Mouse (Mus musculus): Measurements from ENCODE around the gene Pip4k2a. TPM values are rescaled to one million over a fixed set of nuclear protein-coding genes. Genes with fewer than 3 reads are reported as not detected.
A peak's percentile ranks its signal among the peaks of the same experiment; 100 is the strongest.
"Not testable (repeated sequence)": the region's sequence is repeated elsewhere in the genome, so short reads cannot be mapped to it uniquely, and the experiment has no call there.

The Pip4k2a gene
- total RNA-seq, 4 experiments from 2014 or later: 60.6 to 67.9 (median 63.7) TPM

DNA sequence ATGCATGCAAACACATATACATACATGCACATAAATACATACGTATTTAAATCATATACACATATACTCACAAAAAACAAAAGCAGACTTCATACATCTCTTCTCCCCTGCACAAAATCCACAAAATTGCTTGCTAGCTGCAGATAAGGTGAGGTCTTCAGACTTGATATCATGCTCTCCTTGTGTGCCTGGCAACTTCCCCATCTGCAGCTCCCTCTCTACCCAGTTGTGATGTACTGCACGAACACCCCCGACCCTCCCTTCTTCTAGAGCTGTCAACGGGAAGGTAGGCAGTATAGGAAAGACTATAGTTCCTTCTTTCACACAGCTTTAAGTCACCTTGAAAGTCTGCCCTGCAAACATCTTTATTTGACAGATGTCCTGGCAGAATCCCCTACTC is 96.8 kb downstream of the Pip4k2a start:
- DNase-seq (ENCODE audit: low spot score in 2 of 2): no peak

DNA sequence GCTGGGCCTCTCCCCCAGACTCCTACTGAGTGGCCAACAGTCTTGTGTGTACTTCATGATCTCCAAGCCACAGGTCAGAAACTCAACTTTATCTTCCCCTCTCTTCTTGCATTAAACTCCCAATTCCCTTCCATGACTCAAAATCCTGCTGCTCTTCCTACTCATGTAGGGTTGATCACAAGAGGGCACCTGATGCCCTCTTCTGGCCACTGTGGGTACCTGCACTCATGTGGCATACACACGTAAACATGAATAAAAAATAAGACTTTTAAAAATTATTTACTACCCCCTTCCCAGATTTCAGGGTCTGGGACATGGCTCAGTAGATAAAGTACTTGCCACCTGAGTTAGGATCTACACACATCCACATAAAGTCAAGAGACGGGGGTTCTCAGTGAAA is 97.3 kb downstream of the Pip4k2a start:
- DNase-seq (ENCODE audit: low spot score in 2 of 2): no peak

GRCm38 (mm10) chr2:18897742-18898256 is 100.1 kb downstream of the Pip4k2a start:
- no peak for DNase-seq (ENCODE audit: low spot score in 2 of 2)

- DNase-seq (ENCODE audit: low spot score in 2 of 2): no peak
These were observed 101.9 kb downstream of the Pip4k2a start for GRCm38 (mm10) chr2:18896015-18896414.

DNA sequence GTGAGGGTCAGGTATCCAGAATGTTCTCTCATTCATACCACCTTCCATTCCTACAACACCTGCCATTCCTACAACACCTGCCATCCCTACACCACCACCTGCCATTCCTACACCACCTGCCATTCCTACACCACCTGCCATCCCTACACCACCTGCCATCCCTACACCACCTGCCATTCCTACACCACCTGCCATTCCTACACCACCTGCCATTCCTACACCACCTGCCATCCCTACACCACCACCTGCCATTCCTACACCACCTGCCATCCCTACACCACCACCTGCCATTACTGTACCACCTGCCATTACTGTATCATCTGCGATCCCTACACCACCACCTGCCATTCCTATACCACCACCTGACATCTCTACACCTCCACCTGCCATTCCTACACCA is 104.6 kb downstream of the Pip4k2a start:
- DNase-seq (ENCODE audit: low spot score in 2 of 2): not testable (repeated sequence)

DNA sequence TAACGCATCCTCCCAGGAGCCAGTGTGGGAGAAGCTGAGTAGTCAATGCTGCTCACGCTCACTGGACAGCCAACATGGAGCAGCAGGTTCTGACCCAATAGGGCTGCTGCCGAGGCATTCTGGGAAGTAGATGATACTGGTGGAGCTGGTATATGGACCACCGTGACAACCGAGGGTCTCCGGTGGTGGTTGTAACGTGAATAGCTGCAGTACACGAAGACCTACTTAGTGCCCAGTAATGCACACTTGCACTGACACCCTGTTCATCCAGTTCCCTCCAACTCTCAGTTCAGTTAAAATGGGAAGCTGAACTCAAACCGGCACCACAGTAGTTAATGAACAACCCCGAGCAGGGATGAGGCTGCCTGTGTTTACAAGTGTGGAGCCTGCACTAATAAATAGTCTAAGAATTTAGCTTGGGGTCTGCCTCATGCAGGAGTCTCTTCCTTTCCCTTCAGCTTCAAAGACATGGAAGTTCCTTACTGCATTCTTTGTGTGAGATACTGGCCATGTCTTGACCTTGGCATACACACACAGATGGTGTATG is 105.9 kb downstream of the Pip4k2a start:
- DNase-seq (ENCODE audit: low spot score in 2 of 2): no peak

- DNase-seq (ENCODE audit: low spot score in 2 of 2): no peak
These were observed 107.5 kb downstream of the Pip4k2a start for GRCm38 (mm10) chr2:18890227-18891001.

DNA sequence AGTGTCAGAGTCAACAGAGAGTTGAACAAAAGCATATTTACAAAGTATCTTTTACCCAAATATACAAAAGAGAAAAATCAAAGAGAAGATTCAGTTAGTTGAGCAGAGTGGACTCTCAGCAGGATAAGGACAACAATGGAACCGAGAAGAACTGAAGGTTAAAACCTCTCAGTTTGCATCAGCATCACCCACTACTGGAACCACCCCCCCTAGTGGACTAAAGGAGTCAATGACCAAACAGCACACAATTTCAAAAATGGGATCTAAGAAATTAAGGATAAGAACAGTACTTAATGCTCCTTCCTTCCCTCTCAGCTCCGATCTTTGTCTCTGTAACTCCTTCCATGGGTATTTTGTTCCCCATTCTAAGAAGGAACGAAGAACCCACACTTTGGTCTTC is 113.6 kb downstream of the Pip4k2a start:
- DNase-seq (ENCODE audit: low spot score in 2 of 2): no peak

- DNase-seq (ENCODE audit: low spot score in 2 of 2): no peak
These were observed 123.3 kb downstream of the Pip4k2a start for GRCm38 (mm10) chr2:18874626-18875025.

GRCm38 (mm10) chr2:18874063-18874462 is 123.9 kb downstream of the Pip4k2a start:
- no peak for DNase-seq (ENCODE audit: low spot score in 2 of 2)

DNA sequence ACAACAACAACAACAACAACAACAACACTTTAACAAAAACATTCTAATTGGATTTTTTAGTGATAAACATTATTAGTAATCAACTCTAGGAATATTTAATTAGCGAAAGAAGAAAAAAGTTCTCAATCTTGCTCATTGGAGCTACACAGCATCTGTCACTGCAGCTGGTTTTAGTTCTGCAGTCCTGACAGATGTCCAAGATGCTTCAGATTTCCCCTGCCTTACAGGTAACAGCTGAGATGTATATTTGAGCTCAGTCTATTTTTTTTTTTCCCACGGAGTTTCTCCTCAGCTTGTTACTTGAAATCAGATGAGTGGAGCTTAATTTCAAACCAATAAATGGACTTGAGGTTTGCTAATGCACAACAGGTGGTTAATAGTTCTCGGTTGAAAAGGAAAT is 124.5 kb downstream of the Pip4k2a start:
- DNase-seq (ENCODE audit: low spot score in 2 of 2): no peak

DNA sequence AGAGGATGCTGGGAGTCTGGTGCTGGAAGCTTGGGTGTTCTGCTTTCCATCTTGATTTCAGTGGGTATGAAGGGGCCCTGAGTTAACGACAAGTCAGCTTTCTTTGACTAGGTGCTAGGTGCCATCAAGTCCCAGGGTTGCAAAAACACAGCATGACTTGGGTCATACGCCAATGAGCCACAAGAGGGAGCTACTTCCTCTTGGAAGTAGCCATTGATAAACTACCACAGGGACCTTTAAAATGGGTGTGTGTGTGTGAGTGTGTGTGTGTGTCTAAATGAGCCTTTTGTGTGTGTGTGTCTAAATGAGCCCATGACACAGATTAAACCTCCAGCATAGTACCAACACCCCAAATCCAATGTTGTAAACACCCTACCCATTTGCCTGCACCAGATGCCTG is 125.1 kb downstream of the Pip4k2a start:
- DNase-seq (ENCODE audit: low spot score in 2 of 2): peak; percentile 26 to 79

GRCm38 (mm10) chr2:18871087-18871486 is 126.8 kb downstream of the Pip4k2a start:
- no peak for DNase-seq (ENCODE audit: low spot score in 2 of 2)

- DNase-seq (ENCODE audit: low spot score in 2 of 2): no peak
These were observed 130.9 kb downstream of the Pip4k2a start for GRCm38 (mm10) chr2:18867069-18867468.

- DNase-seq (ENCODE audit: low spot score in 2 of 2): no peak
These were observed 133.2 kb downstream of the Pip4k2a start for GRCm38 (mm10) chr2:18864719-18865118.

GRCm38 (mm10) chr2:18861607-18862158 is 136.2 kb downstream of the Pip4k2a start:
- DNase-seq (ENCODE audit: low spot score in 2 of 2): no peak

DNA sequence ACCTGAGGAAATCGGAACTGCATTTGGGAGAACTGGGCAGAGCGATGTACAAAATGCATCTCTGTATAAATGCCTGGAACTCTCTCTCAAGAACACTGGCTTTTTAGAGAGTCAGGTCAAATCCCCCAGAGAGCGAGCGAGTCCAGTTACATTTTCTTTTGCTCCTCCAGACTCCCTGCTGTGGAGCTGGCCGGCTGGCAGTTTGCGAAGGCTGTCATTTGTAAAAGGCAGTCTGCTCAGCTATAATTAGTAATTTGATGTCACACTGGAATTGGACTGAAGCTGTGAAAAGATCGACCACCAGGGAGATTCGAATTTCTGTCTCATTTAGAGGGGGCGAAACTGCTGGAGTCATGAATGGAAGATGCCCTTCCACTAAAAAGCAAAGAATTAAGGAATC is 137.2 kb downstream of the Pip4k2a start:
- DNase-seq (ENCODE audit: low spot score in 2 of 2): no peak

DNA sequence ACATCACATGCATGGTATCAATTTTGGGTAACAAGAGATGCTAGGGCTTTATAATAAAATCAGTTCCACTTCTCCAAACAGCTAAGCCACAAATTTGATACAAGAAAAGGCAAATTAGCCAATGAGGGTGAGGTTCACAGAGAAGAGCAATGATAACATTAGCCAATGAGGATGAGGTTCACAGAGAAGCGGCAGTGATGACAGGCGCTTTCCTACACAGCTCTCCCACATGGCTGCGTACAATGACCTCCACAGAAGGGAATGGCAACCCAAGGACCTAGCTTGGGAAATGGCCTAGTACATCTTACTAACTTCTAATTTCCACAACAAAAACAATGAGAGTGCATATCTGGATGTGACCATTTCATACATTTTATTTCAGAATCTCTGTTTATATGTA is 140.0 kb downstream of the Pip4k2a start:
- DNase-seq (ENCODE audit: low spot score in 2 of 2): no peak

- DNase-seq (ENCODE audit: low spot score in 2 of 2): no peak
These were observed 141.5 kb downstream of the Pip4k2a start for GRCm38 (mm10) chr2:18856461-18856860.

- DNase-seq (ENCODE audit: low spot score in 2 of 2): no peak
These were observed 142.7 kb downstream of the Pip4k2a start for GRCm38 (mm10) chr2:18855246-18855645.

- DNase-seq (ENCODE audit: low spot score in 2 of 2): no peak
These were observed 144.6 kb downstream of the Pip4k2a start for GRCm38 (mm10) chr2:18853345-18853744.

DNA sequence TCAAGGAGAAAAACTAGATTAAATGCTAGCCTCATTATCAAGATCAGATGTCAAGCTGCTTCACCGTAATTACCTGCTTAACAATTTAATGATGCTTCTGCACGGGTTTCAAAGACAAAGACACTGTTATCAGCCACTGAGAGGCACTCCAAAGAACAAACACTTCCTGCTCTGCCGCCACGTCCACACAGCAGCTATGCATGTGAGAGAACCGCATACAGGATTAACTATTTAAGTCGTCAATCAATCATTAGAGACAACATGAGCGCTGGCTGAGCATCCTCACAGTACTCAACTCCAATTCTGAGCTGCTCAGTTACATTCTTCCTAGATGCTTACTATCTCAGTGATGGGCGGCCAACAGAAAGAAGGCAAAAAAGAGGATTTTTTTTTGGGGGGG is 147.3 kb downstream of the Pip4k2a start:
- no peak for DNase-seq (ENCODE audit: low spot score in 2 of 2)
